Mouse (Mus musculus) heart, postnatal 10 days (tissue): ENCODE results near the gene Snapc3. TPM values are rescaled to one million over a fixed set of nuclear protein-coding genes. Genes with fewer than 3 reads are reported as not detected.
"Not testable (repeated sequence)": the region's sequence is repeated elsewhere in the genome, so short reads cannot be mapped to it uniquely, and the experiment has no call there.

Experiments
- DNase-seq, 2 experiments: peaks; one replicate each; pipeline ENCODE4 v3.0.0; 2021
- intact Hi-C: fragments of 180-260 bp; cut with DNase I; formaldehyde crosslinking; loops from one replicate; pipeline ENCODE4 v1.15.1; 2025
- total RNA-seq, 2 experiments: library from RNA; stranded (reverse); gene quantifications; 2 replicates each; pipeline ENCODE4 v1.2.3; 2021

The Snapc3 gene
- total RNA-seq, 2 experiments from 2014 or later, result 24.0 to 25.6 TPM

- intact Hi-C loops, result loop anchor here (2.0 kb wide), 1 partner anchor 38 kb away; the partner anchor contains the start of gene Ccdc171
- DNase-seq, result peak; percentile 89 to 92
Measured at GRCm38 (mm10) chr4:83486117-83486901, 68.8 kb downstream of the Snapc3 start, which contains the start of gene Psip1. Gene Psip1, minus strand, starts transcription at chr4:83486459.

GRCm38 (mm10) chr4:83489121-83489520, 71.6 kb downstream of the Snapc3 start:
- intact Hi-C loops, result no loop called here
- no peak for DNase-seq

- intact Hi-C loops, result no loop called here
- no peak for DNase-seq
Measured at GRCm38 (mm10) chr4:83493112-83493511, 75.6 kb downstream of the Snapc3 start.

- intact Hi-C loops, DNase-seq: not testable (repeated sequence)
Measured at GRCm38 (mm10) chr4:83497013-83497412, 79.5 kb downstream of the Snapc3 start.

GRCm38 (mm10) chr4:83500154-83501036, 82.9 kb downstream of the Snapc3 start:
- intact Hi-C loops, result no loop called here
- no peak for DNase-seq

GRCm38 (mm10) chr4:83501037-83501430, 83.5 kb downstream of the Snapc3 start:
- intact Hi-C loops, result no loop called here
- no peak for DNase-seq

GRCm38 (mm10) chr4:83509600-83509999, 92.1 kb downstream of the Snapc3 start:
- DNase-seq, result no peak
- intact Hi-C loops, result no loop called here

- intact Hi-C loops, result no loop called here
- no peak for DNase-seq
Measured at GRCm38 (mm10) chr4:83511083-83511482, 93.6 kb downstream of the Snapc3 start.

- intact Hi-C loops, result no loop called here
Measured at GRCm38 (mm10) chr4:83512217-83512616, 94.7 kb downstream of the Snapc3 start.

GRCm38 (mm10) chr4:83512644-83513043, 95.1 kb downstream of the Snapc3 start:
- peak in 1 of 2 experiments; percentile 7 for DNase-seq
- intact Hi-C loops, result no loop called here

More at GRCm38 (mm10) chr4:83512217-83512616, 94.7 kb downstream of the Snapc3 start:
- no peak for DNase-seq

GRCm38 (mm10) chr4:83514183-83514582, 96.7 kb downstream of the Snapc3 start:
- intact Hi-C loops, result no loop called here
- DNase-seq, result no peak

GRCm38 (mm10) chr4:83514976-83515669, 97.6 kb downstream of the Snapc3 start:
- peak in 1 of 2 experiments; percentile 26 for DNase-seq
- intact Hi-C loops, result no loop called here

- not testable (repeated sequence) for DNase-seq
Measured at GRCm38 (mm10) chr4:83516144-83516543, 98.6 kb downstream of the Snapc3 start.

More at GRCm38 (mm10) chr4:83516144-83516543, 98.6 kb downstream of the Snapc3 start:
- intact Hi-C loops, result not testable (repeated sequence)

Other genes starting within 250 kb of the Snapc3 start
- 10 to 100 TPM; 13.9 to 14.5 TPM for gene Ttc39b, start 93.5 kb upstream of the Snapc3 start, total RNA-seq
- 10 to 100 TPM; 37.4 to 37.7 TPM for gene Psip1, start 68.7 kb downstream of the Snapc3 start, total RNA-seq
- gene Ccdc171, start 107.8 kb downstream of the Snapc3 start, total RNA-seq, result 1 to 10 TPM; 1.1 to 1.7 TPM